Mouse (Mus musculus) urinary bladder, adult 2 months (tissue): ENCODE results near the gene Nhsl1. TPM values are rescaled to one million over a fixed set of nuclear protein-coding genes. Genes with fewer than 3 reads are reported as not detected.

Experiments
- DNase-seq: peaks from one replicate; pipeline ENCODE4 v3.0.0; 2022; ENCODE audit warnings: low spot score
- polyA plus RNA-seq: library from polyadenylated mRNA; depleted of rRNA; stranded (reverse); fragments of >200 nt; gene quantifications from 2 replicates; pipeline ENCODE4 v1.2.3, GENCODE M21; 2012; rRNA removed

Nhsl1 gene
- 14.0 and 14.8 TPM in 2 replicates for polyA plus RNA-seq

DNA sequence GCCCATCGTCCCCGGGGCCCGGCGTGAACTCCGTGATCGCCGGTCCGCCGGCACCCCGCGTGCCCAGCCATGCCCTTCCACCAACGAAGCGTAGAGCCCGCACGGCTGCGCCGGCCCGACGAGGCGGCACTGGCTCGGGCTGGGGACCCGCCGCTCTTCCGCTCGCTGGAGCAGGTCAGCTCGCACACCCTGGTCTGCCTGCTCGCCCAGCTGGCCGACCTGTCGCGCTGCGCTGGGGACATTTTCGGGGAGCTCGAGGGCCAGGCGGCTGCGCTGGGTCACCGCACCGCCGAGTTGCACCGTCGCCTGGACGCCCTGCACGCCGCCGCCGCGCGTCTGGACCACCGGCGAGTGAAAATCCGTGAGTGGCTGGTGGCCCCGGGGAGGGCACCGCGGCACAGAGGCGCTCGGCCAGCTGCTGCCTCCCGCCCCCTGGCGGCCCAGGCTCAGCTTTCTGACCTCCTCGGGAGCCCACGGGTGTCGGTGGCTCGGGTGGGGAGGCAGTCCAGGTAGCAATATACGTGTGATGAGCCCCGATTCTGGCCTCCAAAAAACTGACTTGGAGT, at the start of gene Nhsl1:
TSS of gene Nhsl1 (plus strand) at position 70 of the 566 bp plus-strand sequence.
- DNase-seq = peak; percentile 63

DNA sequence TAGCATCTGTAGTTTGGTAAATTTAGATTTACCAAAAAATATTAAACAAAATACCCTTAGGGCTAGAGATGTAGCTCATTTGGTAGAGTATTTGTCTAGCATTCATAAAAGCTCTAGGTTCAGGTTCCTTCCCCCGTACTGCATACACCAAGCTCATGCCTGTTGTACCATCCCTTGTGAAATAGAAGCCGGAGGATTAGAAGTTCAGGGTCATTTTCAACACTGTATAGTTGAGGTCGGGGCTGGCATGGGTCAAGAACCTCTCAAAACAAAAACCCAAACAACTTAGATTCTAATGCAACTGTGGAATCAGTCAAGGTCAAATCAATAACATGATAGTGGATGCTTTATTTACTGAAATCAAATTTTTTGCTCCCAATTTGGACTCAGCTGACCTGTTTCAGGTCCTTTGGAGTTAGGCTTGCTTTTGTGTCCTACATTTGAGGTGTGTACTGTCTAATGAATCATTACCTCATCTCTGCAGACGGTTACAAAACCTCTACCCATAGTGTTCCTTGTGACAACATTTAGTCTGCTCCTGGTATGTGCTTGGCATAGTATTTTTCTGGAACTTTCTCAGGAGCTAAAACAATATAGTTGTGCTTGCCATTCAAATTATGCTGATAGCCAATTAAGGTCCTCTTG, 42.6 kb upstream of the Nhsl1 start:
- no peak for DNase-seq

GRCm38 (mm10) chr10:18283991-18284390, 34.8 kb upstream of the Nhsl1 start:
- no peak for DNase-seq

GRCm38 (mm10) chr10:18289512-18289911, 29.3 kb upstream of the Nhsl1 start:
- DNase-seq = no peak

DNA sequence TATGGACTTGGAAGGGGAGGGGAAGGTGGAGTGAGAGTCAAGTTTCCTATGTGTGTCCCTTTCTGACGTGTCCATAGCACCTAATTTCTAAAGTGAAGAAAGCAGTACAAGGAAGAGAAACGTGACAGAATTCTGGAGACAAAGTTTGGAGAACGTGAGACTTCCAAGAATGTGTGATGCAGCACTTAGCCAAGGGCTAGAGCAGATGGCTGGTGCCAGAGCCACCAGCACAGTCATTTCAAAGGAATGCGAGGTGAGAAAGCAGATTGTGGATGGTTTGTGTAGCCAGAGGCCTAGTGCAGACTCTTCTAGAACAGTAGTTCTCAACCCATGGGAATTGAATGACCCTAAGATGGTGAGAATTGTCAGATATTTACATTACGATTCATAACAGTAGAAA, 13.7 kb upstream of the Nhsl1 start:
- no peak for DNase-seq

- no peak for DNase-seq
These were observed 3.7 kb upstream of the Nhsl1 start for GRCm38 (mm10) chr10:18315071-18315470.

DNA sequence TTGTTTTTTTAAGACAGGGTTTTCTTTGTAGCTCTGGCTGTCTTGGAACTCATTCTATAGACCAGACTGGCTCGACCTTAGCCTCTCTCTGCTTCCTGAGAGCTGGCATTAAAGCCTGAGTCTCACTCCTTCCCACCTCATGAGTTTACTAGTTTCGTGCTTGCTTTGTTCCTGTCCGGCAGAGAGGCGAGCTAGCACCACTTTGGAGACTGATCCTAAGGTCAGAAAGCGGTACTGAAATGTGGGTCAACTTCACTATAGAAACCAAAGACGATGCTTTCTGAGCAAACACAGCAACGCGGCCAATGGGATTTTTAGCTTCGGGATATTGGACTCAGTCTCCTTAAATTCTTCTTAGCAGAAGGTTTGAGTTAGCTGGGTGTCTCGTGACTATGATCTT, 1.3 kb upstream of the Nhsl1 start:
- DNase-seq = no peak

GRCm38 (mm10) chr10:18317961-18318915, 547 bp upstream of the Nhsl1 start:
- DNase-seq = peak; percentile 75

DNA sequence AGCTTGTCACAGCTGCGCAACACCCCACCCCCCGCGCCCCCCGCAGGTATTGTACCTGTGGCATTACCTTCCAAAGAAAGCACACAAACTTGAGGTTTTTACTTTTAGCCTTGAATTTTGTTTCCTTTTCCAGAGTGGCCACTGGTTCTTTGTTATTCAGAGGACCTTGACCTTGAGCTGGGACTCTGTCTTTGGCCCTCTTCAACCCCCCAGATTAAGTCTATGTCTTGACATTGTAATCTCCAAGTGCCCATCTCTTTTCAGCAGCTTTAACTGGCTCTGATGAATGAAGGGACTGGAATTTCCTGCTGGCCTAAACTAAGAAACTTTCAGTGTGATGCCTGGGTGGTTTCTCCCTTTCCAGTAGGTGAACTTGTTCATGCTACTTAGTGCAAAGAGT, 906 bp downstream of the Nhsl1 start:
- no peak for DNase-seq

- no peak for DNase-seq
These were observed 3.1 kb downstream of the Nhsl1 start for GRCm38 (mm10) chr10:18321861-18322260.

- DNase-seq = no peak
These were observed 4.9 kb downstream of the Nhsl1 start for GRCm38 (mm10) chr10:18323701-18324100.

- no peak for DNase-seq
These were observed 9.6 kb downstream of the Nhsl1 start for GRCm38 (mm10) chr10:18328331-18328908.

GRCm38 (mm10) chr10:18329096-18330038, 10.6 kb downstream of the Nhsl1 start:
- peak; percentile 57 for DNase-seq

- DNase-seq = no peak
These were observed 11.7 kb downstream of the Nhsl1 start for GRCm38 (mm10) chr10:18330445-18330844.

- no peak for DNase-seq
These were observed 14.8 kb downstream of the Nhsl1 start for GRCm38 (mm10) chr10:18333575-18333974.

DNA sequence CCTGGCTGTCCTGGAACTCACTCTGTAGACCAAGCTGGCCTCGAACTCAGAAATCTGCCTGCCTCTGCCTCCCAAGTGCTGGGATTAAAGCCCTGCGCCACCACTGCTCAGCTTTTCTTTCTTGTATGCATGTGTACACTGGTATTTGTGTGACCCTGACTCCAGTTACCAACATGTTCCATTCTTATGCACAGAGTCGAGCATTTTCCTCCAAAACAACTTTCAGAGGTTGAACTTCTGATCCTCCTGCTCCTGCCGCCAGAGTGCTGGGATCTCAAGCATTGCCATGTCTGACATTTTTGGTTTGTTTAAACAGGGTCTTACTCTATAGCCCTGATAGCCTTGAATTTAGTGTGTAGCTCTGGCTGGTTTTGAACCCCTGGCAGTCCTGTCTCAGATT, 15.4 kb downstream of the Nhsl1 start:
- no peak for DNase-seq

- DNase-seq = no peak
These were observed 15.9 kb downstream of the Nhsl1 start for GRCm38 (mm10) chr10:18334734-18335133.

- DNase-seq = no peak
These were observed 18.9 kb downstream of the Nhsl1 start for GRCm38 (mm10) chr10:18337725-18338124.

GRCm38 (mm10) chr10:18339386-18339785, 20.6 kb downstream of the Nhsl1 start:
- no peak for DNase-seq

GRCm38 (mm10) chr10:18340930-18341329, 22.1 kb downstream of the Nhsl1 start:
- no peak for DNase-seq
